Mouse (Mus musculus) monocyte, adult 5-6 weeks (primary cell): ENCODE data around the gene Tex13c2. TPM values are rescaled to one million over a fixed set of nuclear protein-coding genes. Genes with fewer than 3 reads are reported as not detected.

ENCODE experiments used
- ATAC-seq: fragments of 153-309, 156-312 bp; replicated peaks from 2 replicates; pipeline ENCODE4 v1.8.0; 2017; ENCODE audit warnings: mild to moderate bottlenecking; ENCODE audit not compliant: low TSS enrichment, insufficient number of reproducible peaks, severe bottlenecking, poor library complexity, low FRiP score
- total RNA-seq: library from RNA; stranded (forward); fragments of 200-1000, 200-491, 200-594 nt; gene quantifications from 3 replicates; pipeline ENCODE4 v1.2.3, GENCODE M21; 2017

The Tex13c2 gene
- total RNA-seq, result 0.78 TPM in 1 of 3 replicates, not detected in the others

- no peak for ATAC-seq
Measured at GRCm38 (mm10) chrX:42489446-42489845, at the start of gene Tex13c2. Gene Tex13c2 (plus strand): TSS chrX:42489691.

- no peak for ATAC-seq
Measured at GRCm38 (mm10) chrX:42450305-42450704, 39.2 kb upstream of the Tex13c2 start.

GRCm38 (mm10) chrX:42453001-42453400 is 36.5 kb upstream of the Tex13c2 start:
- ATAC-seq, result no peak

GRCm38 (mm10) chrX:42454533-42454932 is 35.0 kb upstream of the Tex13c2 start:
- no peak for ATAC-seq

GRCm38 (mm10) chrX:42490336-42490735 is 845 bp downstream of the Tex13c2 start:
- no peak for ATAC-seq

GRCm38 (mm10) chrX:42500538-42500937 is 11.0 kb downstream of the Tex13c2 start:
- no peak for ATAC-seq

- no peak for ATAC-seq
Measured at GRCm38 (mm10) chrX:42502291-42503043, 13.0 kb downstream of the Tex13c2 start, which contains the start of gene Sh2d1a. Gene Sh2d1a (plus strand): TSS chrX:42502453.

- no peak for ATAC-seq
Measured at GRCm38 (mm10) chrX:42511105-42511504, 21.6 kb downstream of the Tex13c2 start.

- no peak for ATAC-seq
Measured at GRCm38 (mm10) chrX:42512567-42512966, 23.1 kb downstream of the Tex13c2 start.

- ATAC-seq, result no peak
Measured at GRCm38 (mm10) chrX:42522868-42523267, 33.4 kb downstream of the Tex13c2 start.

- no peak for ATAC-seq
Measured at GRCm38 (mm10) chrX:42530703-42531102, 41.2 kb downstream of the Tex13c2 start.

GRCm38 (mm10) chrX:42540030-42540755 is 50.7 kb downstream of the Tex13c2 start:
- ATAC-seq, result no peak

- ATAC-seq, result no peak
Measured at GRCm38 (mm10) chrX:42540756-42541053, 51.2 kb downstream of the Tex13c2 start.

Other genes starting within 250 kb of the Tex13c2 start
- gene Sh2d1a, start 12.8 kb downstream of the Tex13c2 start, total RNA-seq, result 17.0 to 76.0 TPM (median 21.6 TPM) in 3 replicates